Mouse (Mus musculus) adrenal gland, adult 2 months (tissue): Measurements from ENCODE around the gene Adra2b. TPM values are rescaled to one million over a fixed set of nuclear protein-coding genes. Genes with fewer than 3 reads are reported as not detected.

ENCODE experiments used
- DNase-seq: peaks from one replicate; pipeline ENCODE4 v3.0.0; 2021
- polyA plus RNA-seq: library from polyadenylated mRNA; depleted of rRNA; stranded (reverse); fragments of >200 nt; gene quantifications from 2 replicates; pipeline ENCODE4 v1.2.3, GENCODE M21; 2012
- total RNA-seq, 2 experiments: library from RNA; stranded (reverse); gene quantifications; 2 replicates each; pipeline ENCODE4 v1.2.3; 2021

Adra2b gene
- total and polyA plus RNA-seq, 3 experiments, result 1.1 to 1.9 (median 1.6) TPM

DNA sequence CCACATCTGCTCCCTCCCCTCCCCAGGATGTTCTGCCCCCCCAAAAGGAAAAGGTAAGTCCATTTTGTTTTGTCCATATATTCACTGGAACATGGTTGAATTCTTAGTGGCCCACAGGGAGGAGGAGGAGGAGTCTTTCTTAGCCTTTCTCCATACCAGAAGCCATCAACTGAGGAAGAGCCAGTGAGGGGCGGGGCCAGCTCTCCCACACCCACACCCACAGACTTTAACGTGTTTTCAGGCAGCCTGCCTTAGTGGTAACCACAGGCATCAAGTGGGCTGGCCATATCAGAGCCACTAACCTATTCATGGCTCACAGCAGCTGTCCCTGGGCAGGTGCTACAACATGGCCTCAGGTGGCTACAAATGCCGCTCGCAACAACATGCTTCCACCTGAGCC, 24.2 kb upstream of the Adra2b start:
- no peak for DNase-seq

DNA sequence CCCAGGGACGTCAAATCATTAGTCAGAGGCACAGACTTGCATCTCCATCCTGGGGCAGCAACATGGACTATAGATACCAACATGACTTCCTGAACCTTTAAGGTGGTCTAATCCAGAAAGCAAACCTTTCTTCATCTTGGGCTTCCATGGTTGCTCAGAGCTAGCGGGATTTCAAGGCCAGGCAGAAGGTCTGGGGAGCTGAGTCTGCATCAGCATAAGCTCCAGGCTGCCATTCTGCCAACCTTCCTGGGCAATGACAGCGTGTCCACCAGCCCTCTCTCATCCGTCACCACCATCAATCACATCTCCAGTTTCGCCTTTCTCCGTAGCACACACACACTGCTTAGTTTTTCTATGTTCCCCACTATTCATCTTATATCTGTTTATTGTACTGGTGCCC, 23.7 kb upstream of the Adra2b start:
- DNase-seq, result no peak

DNA sequence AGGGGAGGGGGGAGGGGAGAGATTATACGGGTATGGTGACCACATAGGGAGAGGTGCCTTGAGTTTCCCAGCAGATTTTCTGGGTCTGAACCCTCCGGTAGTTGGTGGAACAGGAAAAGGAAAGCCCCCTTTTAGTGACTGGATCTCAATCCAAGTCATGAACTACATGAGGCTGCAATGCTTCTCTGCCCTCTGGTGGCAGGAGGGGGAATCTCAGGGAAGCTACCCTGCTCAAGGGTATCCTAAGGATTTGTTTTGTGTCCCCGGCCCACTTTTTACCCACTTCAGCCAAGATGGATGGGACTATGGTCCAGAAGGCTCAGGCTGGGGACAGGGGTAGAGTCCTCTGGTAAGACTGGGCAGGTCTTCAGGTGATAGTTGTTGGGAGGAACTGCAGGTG, 21.8 kb upstream of the Adra2b start:
- DNase-seq, result peak; percentile 48

DNA sequence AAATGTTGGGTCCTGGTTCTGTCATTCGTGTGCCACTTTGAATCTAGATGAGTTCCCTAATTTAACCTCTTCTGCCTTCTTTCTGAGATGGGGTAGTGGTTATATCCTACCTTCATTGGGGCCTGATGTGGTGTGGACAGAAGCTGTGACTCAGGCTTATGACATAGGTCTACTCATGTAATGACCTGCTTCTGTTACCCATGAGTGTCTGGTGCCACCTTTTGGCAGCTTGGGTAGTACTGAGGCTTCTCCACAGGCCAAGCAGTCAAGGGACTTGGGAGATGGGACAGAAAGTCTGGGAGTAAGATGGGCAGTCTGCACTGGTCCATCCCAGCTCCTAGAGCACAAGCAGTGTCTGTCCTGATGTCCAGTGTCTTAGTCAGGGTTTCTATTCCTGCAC, 16.7 kb upstream of the Adra2b start:
- peak; percentile 28 for DNase-seq

DNA sequence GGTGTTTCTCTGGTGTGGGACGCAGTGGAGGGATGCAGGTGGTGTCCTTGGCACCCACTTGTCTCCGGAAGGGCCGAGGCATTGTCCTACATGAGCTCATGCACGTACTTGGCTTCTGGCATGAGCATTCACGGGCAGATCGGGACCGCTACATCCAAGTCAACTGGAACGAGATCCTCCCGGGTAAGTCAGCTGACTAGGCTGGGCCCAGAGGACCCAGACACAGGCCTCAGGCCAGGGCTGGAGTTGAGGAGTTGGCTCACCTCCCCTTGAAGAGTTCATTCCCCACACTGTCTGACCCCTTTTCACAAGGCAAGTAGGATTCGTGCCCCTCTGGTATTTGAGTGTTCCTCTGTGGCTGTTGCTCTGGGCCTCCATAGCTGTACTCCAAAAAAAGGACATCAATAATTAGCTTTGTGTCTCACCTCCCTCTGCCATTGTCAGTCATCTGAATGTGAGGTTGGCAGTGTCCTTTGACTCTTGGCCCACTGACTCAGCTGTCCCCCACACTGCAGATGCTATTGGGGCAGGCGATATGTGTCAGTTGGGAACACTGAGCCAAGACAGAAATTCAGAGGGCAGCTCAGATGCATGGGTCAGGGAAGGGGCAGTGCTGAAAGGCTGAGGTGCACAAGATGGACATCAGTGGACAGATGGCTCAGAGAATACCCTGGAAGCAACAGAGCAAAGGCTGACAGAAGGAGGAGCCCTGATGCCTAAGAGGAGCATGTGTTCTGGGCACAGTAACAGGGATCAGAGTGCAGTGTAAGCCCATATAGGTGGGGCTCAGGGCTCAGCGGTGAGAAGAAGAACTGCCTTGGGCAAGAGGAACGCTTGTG, 15.6 kb upstream of the Adra2b start:
- DNase-seq, result no peak

DNA sequence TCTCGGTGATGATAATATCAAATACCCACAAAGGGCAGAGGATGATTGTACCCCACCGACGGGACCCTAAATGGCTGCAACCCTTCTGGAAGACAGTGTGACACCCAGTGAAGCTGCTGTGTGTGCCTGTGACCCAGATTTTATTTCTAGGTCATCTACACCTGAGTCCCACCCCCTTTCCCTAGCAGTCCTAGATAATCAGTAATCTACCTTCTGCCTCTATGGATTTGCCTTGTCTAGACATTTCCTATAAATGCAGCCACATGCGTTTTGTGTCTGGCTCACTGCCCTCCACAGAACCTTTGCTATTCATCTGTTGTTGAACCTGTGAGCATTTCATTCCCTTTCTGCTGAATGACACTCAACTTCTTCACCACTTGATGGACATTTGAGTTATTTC, 9.1 kb upstream of the Adra2b start:
- DNase-seq, result no peak

DNA sequence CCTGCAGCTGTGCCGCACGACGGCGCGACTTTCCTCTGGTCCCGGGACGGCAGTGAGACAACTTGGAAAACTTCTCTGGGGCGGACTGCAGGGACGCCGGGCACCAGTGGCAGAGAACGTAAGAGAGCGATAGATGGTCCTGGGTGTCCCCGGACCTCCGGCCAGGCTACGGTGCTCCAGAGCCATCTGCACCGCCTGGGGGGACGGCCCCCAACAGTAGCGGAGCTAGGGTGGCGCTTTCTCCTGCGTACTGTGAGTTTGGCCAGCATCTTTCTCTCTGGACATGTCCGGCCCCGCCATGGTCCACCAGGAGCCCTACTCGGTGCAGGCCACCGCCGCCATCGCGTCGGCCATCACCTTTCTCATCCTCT, 259 bp downstream of the Adra2b start:
- DNase-seq, result no peak

- no peak for DNase-seq
Measured at GRCm38 (mm10) chr2:127363696-127364095, 688 bp downstream of the Adra2b start.

DNA sequence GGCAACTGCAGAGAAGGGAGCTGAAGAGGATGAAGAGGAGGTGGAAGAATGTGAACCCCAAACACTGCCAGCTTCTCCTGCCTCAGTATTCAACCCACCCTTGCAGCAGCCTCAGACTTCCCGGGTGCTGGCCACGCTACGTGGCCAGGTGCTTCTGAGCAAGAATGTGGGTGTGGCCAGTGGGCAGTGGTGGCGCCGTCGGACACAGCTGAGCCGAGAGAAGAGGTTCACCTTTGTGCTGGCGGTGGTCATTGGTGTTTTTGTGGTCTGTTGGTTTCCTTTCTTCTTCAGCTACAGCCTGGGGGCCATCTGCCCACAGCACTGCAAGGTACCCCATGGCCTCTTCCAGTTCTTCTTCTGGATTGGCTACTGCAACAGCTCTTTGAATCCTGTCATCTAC, 1.4 kb downstream of the Adra2b start:
- DNase-seq, result no peak

DNA sequence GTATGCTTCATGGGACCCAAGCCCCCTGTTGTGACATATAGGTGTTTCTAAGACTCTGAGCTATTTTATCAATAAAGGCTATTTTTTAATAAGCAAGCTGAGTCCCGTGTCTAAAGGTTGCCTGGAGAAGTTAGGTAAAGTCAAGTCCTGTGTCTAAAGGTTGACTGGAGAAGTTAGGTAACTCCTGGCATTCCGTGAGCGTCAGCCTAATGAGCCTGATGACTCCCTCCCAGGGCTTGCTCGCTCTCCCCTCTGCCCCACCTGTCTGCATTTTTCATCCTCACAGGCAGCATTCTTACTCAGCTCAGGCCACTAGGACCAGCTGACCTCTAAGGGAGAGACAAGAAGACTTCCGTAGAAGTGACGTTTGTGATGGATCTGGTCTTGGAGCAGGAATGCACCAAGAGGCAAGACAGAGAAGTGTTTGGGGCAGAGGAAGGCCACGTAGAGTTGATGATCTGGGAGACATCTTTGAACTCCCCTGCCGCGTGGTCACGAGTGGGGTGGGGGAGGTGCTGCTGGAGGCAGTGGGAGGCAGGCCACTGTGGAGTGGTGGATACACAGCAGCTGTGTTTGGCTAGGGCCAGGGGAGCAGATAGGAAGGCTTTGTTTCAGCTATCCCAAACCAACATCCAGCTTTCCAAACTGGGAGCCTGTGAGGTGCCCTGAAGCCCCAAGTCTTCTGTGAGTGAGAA, 4.3 kb downstream of the Adra2b start:
- DNase-seq, result no peak

GRCm38 (mm10) chr2:127369703-127370376, 6.8 kb downstream of the Adra2b start:
- no peak for DNase-seq

DNA sequence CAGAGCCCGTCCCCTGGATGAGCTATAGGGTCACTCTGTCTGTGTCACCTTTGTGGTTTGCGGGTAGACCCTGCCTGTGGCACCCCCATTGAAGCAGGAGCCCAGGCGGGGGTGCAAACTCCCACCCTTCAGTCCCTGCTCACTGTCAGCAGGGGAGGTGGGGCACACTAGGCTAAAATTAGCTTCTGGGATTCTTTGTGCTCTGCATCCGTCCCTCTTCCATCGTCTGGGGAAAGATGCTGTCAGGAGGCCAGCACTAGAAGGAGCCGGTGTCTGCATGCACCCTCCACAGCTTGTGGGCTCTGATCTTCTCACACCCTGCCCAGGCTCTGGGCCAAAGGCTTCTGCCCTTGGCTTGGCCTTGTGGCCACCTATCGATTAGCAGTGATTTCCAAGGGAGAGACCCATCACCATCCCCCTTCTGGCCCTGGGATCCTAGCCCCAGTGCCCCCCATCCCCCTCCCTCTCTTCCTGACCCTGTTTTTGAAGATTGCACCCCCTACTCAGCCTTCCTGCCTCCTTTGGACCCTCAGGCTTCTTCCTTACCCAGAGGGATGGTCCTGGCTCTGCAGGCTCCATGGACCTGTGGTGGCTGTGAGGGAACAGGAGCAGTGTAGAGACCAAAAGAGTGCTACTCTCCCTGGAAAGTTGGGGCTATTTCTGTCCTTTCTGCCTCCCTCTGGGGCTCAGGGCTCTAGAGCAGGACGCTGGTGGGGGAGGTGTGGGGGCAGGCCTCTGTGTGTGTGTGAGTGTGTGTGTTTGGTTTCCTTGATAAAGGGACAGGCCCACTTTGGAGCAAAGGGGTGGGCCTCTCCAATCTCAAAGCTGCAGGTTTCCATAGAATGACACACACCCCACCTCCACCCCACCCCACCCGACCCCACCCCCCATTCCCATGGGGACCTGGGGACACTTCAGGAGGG, 7.8 kb downstream of the Adra2b start:
- DNase-seq, result no peak

DNA sequence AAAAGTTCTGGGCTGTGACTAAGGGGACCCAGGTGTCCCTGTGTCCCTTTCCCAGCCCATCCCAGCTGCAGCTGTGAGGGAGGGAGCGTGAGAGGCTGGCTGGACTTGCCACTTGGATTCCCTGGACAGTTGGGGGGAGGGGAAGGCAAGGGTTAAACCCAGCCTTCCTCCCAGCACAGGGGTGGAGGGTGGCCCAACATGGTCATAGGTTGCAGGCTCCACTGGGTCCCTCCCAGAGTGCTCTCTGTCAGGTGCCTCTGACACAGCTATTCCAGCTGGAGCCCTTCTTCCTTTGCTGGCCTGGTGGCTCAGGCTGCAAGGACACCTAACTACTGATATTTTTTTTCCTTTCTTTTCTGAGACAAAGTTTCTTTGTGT, 8.5 kb downstream of the Adra2b start:
- no peak for DNase-seq

DNA sequence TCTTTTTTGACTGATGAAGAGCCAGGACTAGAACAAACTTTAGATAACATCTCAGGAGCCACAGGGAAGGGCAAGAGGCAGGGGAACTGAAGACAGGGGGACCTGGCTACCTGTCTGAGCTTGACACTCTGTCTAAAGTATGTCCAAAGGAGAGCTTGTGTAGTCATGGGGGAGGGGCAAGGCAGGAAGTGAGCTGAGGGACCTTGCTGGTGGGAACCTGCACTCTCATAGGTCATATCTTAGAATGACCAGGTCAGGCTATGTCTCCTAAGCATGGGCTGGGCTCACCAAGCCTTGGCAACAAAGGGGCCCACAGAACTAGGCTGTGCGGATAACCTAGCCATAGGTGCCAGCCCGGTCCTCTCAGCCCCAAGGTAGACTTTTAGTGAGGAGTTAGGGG, 9.1 kb downstream of the Adra2b start:
- no peak for DNase-seq

- DNase-seq, result no peak
Measured at GRCm38 (mm10) chr2:127374131-127374530, 11.1 kb downstream of the Adra2b start.

DNA sequence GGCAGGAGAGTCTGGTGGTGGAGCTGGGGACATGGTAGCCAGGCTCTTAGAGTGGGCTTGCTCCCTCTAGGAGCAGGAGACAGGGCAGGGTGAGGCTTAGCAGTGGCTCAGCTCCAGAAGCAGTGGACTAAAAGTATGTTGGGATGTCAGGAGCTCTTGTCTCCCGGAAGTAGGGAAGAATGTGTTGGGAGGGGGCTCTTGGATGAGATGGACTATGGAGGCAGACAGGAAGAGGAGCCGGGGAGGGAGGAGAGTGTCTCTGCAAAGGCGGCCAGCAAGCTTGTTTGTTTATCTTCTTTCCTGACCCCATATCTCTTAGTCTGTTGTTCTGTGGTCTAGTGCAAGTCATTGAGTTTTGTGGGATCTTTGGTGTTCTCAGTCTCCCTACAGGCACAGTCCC, 12.1 kb downstream of the Adra2b start:
- no peak for DNase-seq

GRCm38 (mm10) chr2:127375759-127376341, 12.8 kb downstream of the Adra2b start:
- no peak for DNase-seq

DNA sequence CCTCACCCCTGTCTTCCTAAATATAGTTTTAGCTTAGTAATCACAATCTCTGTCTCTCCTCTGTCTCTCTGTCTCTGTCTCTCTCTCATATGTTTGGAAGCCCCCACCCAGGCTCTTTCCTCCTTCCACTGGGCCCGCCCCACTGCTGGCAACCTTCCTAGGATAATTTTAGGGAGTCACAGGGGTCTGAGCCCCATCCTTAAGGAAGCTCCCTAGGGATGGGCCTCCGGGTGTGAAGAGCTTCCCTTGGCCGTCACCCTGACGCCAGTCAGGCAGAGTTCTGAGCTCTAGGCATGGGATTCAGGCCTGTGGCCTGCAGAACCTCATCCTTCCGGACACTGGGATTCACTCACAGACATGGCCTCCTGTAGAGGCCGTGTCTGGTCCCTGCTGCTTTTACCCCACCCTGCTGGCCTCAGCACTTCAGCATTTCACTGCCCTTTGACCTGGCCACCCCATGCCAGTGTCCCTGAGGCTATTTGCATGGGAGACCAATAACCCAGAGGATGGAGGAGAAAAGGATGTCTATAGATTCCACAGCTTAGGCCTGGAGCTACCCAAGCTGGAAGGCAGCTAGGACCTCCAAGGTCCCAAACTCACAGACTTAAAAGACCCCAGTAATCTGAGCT, 13.5 kb downstream of the Adra2b start:
- DNase-seq, result no peak

DNA sequence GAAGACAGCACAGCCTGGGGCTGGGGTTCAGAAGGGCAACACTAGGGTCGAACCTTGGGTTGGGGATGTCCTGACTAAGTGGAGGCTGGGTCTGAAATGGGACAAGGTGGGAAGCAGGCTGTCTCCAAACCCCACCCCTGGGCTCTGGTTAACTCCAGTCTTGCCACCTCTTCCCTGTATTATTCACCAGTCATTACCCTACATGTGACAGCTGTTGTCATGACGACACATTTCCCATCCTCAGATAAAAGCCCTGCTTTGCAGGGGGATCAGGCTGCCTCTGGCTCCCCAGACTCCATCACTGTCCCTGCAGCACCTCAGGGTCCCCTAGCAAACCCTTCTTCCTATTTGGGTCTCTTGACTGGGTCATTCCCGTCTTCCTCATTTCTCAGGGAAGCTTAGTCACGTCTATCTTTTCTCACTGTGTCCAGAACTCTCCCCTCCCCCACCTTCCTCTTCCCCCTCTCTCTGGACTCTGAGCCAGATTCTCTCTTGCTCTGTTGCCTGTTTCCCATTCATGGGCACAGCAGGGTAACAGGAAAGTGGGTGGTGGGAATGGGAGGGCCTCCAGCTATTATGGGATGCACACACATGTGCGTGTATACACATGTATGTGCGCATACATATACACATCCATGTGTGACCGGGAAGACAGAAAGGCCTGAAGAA, 15.1 kb downstream of the Adra2b start:
- no peak for DNase-seq

- no peak for DNase-seq
Measured at GRCm38 (mm10) chr2:127378611-127378990, 15.6 kb downstream of the Adra2b start.

DNA sequence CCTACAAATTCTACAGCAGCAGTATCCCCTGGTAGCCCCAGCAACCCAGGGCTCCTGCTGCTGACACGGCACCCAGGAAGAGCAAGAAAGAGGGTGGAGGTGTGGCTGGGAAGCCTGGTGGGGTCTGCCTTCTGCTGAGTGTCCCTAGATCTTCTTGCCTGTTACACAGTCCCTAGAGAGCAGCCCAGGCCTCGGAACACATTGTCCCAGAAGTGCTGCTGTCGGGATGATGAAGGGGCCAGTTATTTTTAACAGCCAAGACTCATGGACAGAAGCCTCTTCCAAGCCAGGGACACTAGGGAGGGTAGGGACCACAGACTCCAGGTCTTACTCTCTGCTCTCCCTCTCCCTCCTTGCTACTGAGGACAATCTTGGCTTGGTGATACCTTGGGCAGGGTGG, 16.2 kb downstream of the Adra2b start:
- DNase-seq, result no peak
